Mouse (Mus musculus): ENCODE measurements at regions not wholly inside any gene's neighbourhood (a gene's known extent, or its start where the extent isn't known, plus 50 kb on each side); places are given as distances from the start of the nearest gene placed in this dataset.

DNA sequence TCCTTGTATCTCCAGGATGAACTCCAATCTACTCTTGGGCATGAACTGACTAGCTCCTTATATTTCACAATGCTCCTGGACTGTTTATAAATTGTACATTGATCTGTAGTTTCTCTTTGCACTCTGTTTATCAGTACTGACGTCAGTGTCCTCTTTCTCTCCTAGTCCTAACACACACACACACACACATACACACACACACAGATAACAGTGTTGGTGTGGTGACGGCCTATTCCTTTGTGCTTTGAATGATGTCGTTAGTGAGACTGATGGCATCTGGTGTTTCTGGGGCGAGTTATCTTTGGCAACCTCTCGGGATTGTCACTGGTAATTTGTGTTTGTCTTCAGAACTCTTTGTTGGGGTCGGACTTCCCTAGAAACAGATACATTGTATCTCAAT lies 50.0 kb upstream of the Rbms1 start:
- DNase-seq (ENCODE audit: extremely low read depth): no peak
- Histone ChIP-seq H3K27ac (ENCODE audit: insufficient read depth, low read depth) (no peak overlapping the region), H3K79me2 (replicated peaks; ENCODE audit: control insufficient read depth, extremely low read depth, insufficient read depth, poor library complexity, severe bottlenecking) (no peaks in the 10 kb centered on the region), H3K9ac (ENCODE audit: insufficient read depth, low read depth) (no peak overlapping the region), H3K4me1 (ENCODE audit: control insufficient read depth in 1 of 2, insufficient read depth in 2 of 2) (no peaks in the 10 kb centered on the region), H3K27me3 (replicated peaks) (no peaks in the 10 kb centered on the region), H3K36me3 (replicated peaks in 1 of 2; ENCODE audit: control insufficient read depth in 1 of 2, insufficient read depth in 1 of 2, low read length in 1 of 2) (no peaks in the 10 kb centered on the region), H3K4me2 (ENCODE audit: insufficient read depth, low read depth, poor library complexity, severe bottlenecking) (peak overlapping the region; percentile 36), H3K4me3 (replicated peaks in 1 of 3; ENCODE audit: low read depth in 2 of 3, low read length in 2 of 3, poor library complexity in 1 of 3) (no peak overlapping the region), H3K9me3 (replicated peaks; ENCODE audit: low read length) (peaks cover 2% of the 10 kb centered on the region)
- dilution Hi-C loops (cut with MboI; ENCODE audit: extremely low pct_ligation_motif_present, extremely low pct_unique_long_range_greater_than_20kb, low sequenced_read_pairs) (no loop called here), in situ Hi-C loops (cut with MboI; ENCODE audit: low pct_ligation_motif_present, low pct_unique_long_range_greater_than_20kb, low sequenced_read_pairs) (no loop called here)
- TF ChIP-seq CHD2 (IDR thresholded peaks at IDR 0.05; ENCODE audit: low read length) (no peak), RAD21 (IDR thresholded peaks at IDR 0.05; ENCODE audit: low read depth, low read length) (no peak), ZNF384 (IDR thresholded peaks at IDR 0.05; ENCODE audit: low read depth, low read length) (no peak), SIN3A (IDR thresholded peaks at IDR 0.05; ENCODE audit: low read length) (no peak), MEF2A (IDR thresholded peaks at IDR 0.05; ENCODE audit: borderline replicate concordance, low read depth, low read length) (no peak), ZKSCAN1 (IDR thresholded peaks at IDR 0.05; ENCODE audit: borderline replicate concordance, low read depth, low read length) (no peak), ETS1 (conservative IDR thresholded peaks at IDR 0.05; ENCODE audit: low read depth, low read length) (no peak), BHLHE40 (IDR thresholded peaks at IDR 0.05; ENCODE audit: low read depth, low read length) (no peak), NRF1 (IDR thresholded peaks at IDR 0.05; ENCODE audit: low read depth, low read length) (no peak), IRF4 (IDR thresholded peaks at IDR 0.05; ENCODE audit: low read depth, low read length) (no peak), JUN (IDR thresholded peaks at IDR 0.05; ENCODE audit: insufficient read depth, low read depth, low read length) (no peak), USF1 (IDR thresholded peaks at IDR 0.05; ENCODE audit: low read depth, low read length) (no peak), PAX5 (IDR thresholded peaks at IDR 0.05; ENCODE audit: low read length) (no peak), ZC3H11A (IDR thresholded peaks at IDR 0.05; ENCODE audit: low read depth, low read length) (no peak), NELFE (IDR thresholded peaks at IDR 0.05; ENCODE audit: low read depth, low read length) (no peak), JUND (conservative IDR thresholded peaks at IDR 0.05; ENCODE audit: low read depth, low read length) (no peak), POLR2A (IDR thresholded peaks at IDR 0.05; ENCODE audit: low read depth, low read length) (no peak)
